Mouse (Mus musculus) embryonic fibroblast, embryonic 13.5 days (primary cell): ENCODE measurements around the gene 1810009A15Rik.

Experiments used
- CTCF ChIP-seq: IDR thresholded peaks from 2 replicates; pipeline ENCODE4 v1.5.1; 2011; ENCODE audit warnings: mild to moderate bottlenecking, control low read depth, low read length, moderate library complexity, borderline replicate concordance; ENCODE audit not compliant: insufficient read depth
- POLR2A ChIP-seq: IDR thresholded peaks from 2 replicates; pipeline ENCODE4 v1.6.1; 2011; ENCODE audit warnings: low read depth, mild to moderate bottlenecking, control low read depth, low read length, moderate library complexity

GRCm38 (mm10) chr19:8852236-8852928, 36.3 kb upstream of the 1810009A15Rik start:
- TF ChIP-seq POLR2A = no peak
- no peak for TF ChIP-seq CTCF
